Mouse (Mus musculus) urinary bladder, postnatal 10 days (tissue): ENCODE data around the gene Csgalnact2.
A peak's percentile ranks its signal among the peaks of the same experiment; 100 is the strongest.

ENCODE experiments used
- DNase-seq: peaks from one replicate; pipeline ENCODE4 v3.0.0; 2022; ENCODE audit warnings: low spot score

Gene Csgalnact2

GRCm38 (mm10) chr6:118138731-118139709 is at the start of gene Csgalnact2:
TSS of gene Csgalnact2 (minus strand) at chr6:118139140.
- DNase-seq: peak; percentile 81

DNA sequence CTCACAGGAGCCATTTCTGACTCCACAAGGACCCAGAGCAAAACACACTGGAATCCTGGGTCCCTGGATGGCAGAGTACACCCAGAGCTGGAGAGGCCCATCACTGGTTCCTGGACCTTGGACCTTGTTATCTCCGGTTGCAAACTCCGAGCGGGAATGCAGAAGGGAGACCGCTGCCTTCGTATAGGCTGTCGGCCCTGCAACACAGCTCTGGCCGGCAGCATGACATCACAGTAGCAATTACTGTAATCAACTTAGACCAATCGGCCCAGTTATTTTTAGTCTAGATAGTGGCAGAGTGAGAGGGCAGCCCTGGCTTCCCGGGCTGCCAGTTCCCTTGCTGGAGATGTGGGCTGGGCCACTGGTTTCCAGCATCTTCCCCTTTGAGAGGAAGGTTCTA is 49.7 kb upstream of the Csgalnact2 start:
- no peak for DNase-seq

- no peak for DNase-seq
These were observed 48.3 kb upstream of the Csgalnact2 start for GRCm38 (mm10) chr6:118187285-118187641.

DNA sequence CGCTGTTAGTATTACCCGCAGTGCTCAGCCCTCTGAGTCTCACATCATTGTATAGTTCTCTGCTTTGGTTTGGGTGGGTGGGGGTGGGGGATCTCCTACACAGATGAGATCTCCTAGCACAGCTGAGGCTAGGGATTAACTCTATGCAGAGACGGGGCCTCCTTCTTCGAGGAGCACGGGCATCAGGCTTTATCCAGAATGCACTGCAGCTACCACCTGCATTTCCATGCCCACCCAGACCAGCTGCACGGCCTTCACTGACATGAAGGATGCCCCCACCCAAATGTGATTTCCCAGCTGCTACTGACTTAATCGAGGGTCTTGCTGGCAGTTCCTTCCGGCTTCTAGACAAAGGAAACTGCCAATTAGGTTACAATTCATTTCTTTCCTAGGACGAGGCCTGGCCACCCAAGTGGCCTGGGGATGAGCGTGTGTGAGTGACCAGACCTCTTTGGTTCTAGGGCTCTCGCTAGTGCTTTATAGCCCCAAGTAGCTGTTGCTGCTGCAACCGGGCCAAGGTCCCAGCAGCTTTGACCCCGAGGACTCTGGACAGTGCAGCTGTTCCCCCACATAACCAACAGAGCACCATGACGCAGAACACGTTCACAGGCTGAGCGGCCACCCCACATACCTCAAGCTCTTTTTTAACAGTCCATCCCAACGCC is 47.8 kb upstream of the Csgalnact2 start:
- no peak for DNase-seq

GRCm38 (mm10) chr6:118184126-118184525 is 45.2 kb upstream of the Csgalnact2 start:
- DNase-seq: no peak

GRCm38 (mm10) chr6:118180085-118180423 is 41.1 kb upstream of the Csgalnact2 start:
- no peak for DNase-seq

- DNase-seq: no peak
These were observed 40.6 kb upstream of the Csgalnact2 start for GRCm38 (mm10) chr6:118179316-118180084.

GRCm38 (mm10) chr6:118173975-118174328 is 35.0 kb upstream of the Csgalnact2 start:
- no peak for DNase-seq

GRCm38 (mm10) chr6:118173251-118173974 is 34.5 kb upstream of the Csgalnact2 start:
- DNase-seq: no peak

- DNase-seq: no peak
These were observed 32.4 kb upstream of the Csgalnact2 start for GRCm38 (mm10) chr6:118171386-118171785.

- no peak for DNase-seq
These were observed 29.2 kb upstream of the Csgalnact2 start for GRCm38 (mm10) chr6:118168106-118168505.

- DNase-seq: no peak
These were observed 28.1 kb upstream of the Csgalnact2 start for GRCm38 (mm10) chr6:118167013-118167412.

DNA sequence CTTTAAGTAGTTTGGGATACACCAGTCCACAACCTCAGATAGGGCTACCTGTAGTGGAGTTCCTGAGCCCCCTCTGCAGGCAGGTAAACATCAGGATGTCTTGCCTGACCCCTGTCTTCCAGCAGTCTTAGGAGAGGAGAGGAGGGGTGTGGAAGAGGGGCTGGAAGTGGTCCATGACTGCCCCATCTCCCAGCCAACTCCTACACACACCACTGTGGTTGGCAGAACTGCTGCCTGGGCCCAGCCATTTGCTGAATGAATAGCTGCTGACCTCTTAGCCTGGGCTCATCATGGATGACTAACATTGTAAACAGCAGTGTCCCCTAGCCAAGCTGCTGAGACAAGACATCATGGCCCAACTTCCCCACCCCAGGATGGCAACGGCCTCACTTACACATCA is 26.6 kb upstream of the Csgalnact2 start:
- DNase-seq: no peak

DNA sequence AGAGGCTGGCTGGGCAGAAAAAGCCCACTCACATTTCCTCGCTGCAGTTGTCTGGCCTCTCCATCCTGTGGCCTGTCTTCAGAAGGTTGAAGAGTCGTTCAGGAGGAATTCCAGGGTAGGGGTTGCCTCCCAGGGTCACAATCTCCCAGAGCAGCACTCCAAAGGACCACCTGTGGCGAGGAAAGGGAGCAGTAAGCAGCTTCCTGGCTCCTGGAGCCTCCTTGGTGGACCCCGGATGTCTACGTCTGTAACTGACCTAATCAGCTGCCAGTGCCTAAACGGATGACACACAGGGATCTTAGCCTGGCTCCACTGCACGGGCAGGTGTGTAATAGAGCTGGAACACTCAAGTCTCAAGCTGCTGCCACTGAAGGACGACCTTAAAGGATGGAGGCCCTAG is 25.8 kb upstream of the Csgalnact2 start:
- no peak for DNase-seq

DNA sequence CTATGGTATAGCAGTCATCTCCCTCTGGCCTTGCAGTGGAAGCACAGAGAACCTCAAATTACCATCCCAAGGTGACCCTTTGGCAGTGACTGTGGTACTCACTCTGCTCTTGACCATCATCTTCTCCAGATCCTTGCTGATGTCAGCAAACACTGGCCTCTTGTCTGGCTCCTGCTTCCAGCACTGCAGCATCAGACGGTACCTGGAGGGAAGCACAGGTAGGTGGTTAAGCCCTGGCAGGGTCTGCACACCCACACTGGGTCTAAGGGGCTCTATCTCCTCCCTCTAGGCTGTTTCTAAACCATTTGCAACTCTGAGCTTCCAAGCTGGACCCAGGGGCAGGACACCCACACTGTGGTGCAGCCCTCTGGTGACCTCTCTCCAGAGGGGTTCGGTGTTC is 24.1 kb upstream of the Csgalnact2 start:
- no peak for DNase-seq

GRCm38 (mm10) chr6:118162457-118163082 is 23.6 kb upstream of the Csgalnact2 start:
- DNase-seq: no peak

GRCm38 (mm10) chr6:118153091-118153490 is 14.2 kb upstream of the Csgalnact2 start:
- DNase-seq: no peak

DNA sequence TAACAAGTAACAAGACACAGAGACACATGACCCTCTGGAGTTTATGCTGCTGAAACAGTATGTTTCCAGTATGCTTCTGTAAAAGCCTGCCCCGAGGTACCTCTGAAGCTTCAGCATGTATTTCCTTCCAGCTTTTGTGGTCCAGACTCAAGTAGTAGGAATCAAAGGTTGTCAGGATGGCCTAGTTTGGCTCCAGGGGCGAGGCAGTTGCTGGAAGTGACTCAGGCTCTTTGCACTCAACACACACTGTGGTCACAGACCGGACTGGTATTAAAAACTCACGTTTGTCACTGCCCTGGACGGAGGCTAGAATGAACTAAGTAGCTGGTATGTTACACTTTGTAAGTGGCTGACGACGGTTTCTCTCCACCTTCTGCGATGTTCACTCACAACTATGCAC is 12.0 kb upstream of the Csgalnact2 start:
- no peak for DNase-seq

- DNase-seq: no peak
These were observed 11.6 kb upstream of the Csgalnact2 start for GRCm38 (mm10) chr6:118150538-118150937.

GRCm38 (mm10) chr6:118150128-118150527 is 11.2 kb upstream of the Csgalnact2 start:
- DNase-seq: no peak

DNA sequence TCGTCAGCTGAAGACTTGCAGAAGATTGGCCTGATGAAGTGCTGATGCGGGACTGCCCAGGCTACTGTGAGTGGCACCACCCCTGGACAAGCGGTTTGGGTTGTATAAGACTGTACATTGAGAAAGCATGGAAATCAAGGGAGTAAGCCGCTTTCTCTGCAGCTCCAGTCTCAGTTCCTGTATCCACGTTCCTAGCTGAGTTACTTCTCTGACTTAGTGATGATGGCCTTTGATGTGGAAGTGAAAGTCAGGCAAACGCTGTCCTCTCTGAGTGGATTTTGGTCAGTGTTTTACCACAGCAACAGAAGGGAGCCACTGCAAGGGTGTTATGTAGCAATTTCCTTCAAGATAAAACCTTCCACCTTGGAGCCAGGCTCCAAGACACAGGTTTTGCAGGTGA is 2.0 kb upstream of the Csgalnact2 start:
- DNase-seq: no peak

DNA sequence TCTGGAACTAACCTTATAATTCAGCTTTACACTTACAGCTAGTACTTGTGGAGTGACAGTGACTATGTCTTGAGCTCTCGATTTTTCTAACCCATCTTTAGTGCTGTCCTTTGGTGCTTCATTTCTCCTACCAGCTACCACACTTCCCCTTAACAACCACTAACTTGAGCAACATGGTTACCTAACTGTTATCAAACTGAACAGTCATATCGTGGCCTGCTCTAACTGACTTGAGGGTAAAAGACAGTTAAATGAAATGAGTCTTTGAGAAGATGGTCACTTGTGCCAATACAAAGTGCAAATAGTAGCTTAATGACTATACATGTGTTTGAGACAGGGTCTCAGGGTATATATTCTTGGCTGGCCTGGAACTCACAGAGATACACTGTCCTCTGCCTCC is 1.8 kb downstream of the Csgalnact2 start:
- no peak for DNase-seq
